Mouse (Mus musculus) ES-CJ7 (cell line): Measurements from ENCODE around the gene Casq2.
A peak's percentile ranks its signal among the peaks of the same experiment; 100 is the strongest.

ENCODE experiments used
- DNase-seq: peaks from one replicate; pipeline ENCODE4 v3.0.0; 2011; ENCODE audit warnings: low read depth, low spot score

Casq2 gene

DNA sequence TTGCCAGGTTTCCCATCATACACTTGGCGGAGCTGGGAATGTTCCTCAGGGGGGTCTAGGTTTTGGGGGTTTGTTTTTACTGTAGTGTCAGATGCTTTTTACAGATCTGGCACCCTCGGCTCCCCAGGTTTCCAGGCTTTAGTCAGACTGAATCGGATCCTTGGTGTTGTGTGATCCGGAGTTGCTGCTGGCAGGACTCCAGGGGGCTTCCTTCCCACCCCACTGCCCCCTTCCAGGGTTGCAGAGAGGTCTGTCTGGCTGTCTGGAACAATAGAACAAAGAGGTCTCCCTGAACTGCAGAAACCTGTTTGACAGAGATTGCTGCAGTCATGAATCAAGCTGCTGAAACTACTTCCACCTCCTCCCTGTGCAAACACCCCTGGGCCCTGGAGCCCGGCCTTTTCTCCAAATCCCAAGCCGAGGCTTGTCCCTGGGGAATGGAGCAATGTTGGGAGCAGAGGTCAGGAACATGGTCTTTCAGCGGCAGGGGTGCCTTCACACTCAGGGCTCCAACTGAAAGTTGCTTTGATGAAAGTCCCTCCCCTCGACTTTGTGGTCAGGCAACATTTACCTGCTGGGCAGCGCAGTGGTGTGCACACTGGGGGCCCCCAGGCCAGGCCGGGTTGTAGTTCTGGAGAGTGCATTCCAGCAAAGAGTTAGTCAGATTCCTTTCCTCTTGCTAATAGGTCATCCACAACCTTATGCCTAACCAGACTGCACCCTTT lies 49.3 kb downstream of the Casq2 start:
- DNase-seq, result no peak

DNA sequence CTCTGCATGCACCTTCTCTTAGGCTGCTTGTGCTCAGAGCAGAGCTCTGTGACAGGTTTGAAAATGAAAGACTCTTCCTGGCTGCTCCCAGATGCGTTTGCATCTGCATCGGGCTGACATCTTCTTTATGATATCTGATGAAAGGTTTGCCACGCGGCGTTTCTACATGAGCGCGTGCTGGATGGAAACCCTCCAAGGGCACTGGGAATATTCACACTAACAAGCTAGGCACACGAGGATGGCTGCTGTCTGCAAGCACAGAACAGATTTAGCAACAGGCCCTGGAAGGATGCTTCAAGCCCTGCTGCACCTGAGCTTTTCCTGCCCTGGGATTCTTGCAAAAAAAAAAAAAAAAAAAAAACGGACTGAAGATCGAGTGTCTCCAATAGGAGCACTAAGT lies 50.9 kb downstream of the Casq2 start:
- no peak for DNase-seq

DNA sequence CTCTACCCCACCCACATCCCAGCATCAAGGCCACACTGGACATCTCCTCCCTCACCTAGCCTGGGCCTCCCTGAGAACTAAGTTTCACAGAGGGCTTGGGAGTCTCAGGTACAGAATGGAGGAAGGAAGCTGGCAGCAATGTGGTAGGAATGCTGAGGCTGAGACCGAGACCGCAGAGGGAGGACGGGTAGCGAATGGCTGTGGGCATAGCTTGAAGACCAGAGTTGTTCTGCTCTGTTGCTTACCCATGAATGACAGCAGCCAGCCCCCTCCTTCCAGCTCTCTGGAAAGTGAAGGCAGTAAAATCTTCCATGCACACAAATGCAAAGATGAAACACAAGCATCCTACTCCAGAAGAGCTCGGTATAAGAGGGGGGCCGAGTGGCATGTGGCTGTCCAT lies 52.7 kb downstream of the Casq2 start:
- no peak for DNase-seq

DNA sequence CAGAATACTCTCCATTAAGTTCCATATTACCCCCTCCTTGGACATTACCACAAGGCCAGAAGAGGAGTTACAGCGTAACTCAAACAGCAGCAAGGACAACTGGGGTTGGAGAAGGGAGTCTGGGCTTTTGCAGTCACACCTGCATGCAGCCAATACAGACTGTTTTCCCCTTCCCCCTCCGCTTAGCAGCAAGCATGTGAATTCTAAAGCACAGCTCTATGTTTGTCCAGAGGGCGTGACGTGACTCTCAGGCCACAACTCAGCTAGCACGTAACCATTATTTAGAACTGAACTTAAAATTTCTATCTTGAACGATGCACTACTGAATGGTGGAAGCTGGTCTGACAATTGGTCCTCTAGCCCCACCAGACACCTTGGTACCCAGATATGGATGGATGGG lies 54.4 kb downstream of the Casq2 start:
- DNase-seq, result no peak

DNA sequence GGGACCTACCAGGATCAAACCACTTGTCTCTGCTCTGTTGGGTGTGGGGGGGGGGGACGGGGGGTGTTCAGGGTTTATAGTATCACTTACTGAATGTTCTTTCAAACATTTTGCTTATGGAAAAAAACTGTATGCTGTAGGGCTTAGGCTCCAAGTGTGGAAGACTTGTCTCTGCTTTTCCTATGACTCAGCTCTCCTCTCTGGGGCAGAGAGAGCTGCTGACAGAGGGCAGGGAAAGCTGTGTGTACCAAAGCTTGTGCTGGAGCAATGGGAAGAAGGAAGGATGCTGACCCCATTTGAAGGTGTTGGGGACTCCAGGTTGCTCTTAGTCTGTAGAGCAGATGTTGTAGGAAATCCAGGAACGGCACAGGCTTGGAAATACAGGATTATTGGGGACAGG lies 55.2 kb downstream of the Casq2 start:
- no peak for DNase-seq

DNA sequence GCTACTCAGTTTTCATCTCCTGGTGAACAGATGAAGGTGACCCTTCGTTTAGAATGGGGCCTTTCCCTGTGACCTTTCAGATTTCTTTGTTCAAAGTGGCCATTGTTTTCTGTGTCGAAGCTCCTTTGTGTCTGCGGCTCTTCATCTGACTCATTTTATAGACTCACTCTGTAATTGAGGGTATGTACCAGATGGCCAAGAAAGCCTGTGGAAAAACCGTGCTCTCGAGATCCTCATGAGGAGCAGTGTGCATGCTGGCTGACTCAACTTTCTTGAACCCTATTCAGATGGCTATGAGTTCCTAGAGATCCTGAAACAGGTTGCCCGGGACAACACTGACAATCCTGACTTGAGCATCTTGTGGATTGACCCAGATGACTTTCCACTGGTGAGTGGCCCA lies 55.7 kb downstream of the Casq2 start:
- DNase-seq, result no peak

DNA sequence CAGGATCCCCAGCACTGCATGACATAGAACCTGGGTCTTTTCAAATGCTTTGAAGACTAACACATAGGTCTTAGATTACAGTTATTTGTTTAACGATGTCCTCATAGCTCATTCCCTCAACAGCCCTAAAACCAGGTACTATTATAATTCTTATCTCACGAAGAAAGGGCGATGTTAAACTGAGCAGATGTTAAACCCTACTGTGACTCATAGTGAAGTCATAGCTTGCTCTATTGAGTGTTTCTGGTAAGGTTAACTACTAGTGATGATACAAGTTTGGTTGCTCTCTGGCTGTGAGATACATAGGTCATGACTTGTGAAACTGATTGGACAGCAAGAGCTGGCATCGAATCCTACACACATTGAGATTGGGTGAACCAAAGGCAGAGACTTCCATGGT lies 56.7 kb downstream of the Casq2 start:
- no peak for DNase-seq

DNA sequence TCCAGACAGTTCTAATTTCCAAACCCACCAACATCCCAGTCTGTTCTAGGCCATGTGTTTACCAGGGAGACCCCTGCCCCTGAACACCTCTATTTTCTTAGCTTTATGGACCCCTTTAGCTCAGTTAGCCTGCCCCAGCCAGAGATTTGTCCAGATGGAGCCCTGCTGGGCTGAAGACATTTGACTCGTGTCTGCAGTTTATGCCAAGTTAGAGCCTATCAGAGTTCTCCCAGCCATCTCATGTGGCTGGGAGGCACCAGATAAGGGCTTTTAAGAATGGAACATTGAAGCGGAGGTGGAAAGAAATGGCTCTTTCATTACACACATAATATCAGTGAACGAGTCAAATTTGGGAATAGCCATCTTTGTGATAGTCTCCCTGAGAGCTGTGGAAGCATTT lies 57.3 kb downstream of the Casq2 start:
- no peak for DNase-seq

DNA sequence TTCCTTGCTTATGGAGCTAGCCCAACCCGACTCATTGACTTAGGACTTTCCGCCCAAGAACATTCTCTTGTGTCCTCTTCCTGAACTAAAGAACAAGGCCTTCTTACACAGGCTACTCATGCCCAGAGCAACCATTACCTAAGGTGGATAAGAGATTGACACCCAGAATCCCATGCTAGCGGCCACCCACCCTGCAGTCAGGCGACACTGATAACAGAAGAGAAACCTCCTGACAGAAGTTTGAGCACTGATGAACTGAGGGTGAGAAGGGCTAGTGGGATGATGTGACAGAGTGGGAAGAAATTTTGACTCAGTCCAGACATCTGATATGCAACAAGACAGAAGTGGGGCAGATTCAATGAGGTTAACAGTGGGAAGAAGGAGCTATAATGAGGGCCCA lies 58.2 kb downstream of the Casq2 start:
- DNase-seq, result no peak

DNA sequence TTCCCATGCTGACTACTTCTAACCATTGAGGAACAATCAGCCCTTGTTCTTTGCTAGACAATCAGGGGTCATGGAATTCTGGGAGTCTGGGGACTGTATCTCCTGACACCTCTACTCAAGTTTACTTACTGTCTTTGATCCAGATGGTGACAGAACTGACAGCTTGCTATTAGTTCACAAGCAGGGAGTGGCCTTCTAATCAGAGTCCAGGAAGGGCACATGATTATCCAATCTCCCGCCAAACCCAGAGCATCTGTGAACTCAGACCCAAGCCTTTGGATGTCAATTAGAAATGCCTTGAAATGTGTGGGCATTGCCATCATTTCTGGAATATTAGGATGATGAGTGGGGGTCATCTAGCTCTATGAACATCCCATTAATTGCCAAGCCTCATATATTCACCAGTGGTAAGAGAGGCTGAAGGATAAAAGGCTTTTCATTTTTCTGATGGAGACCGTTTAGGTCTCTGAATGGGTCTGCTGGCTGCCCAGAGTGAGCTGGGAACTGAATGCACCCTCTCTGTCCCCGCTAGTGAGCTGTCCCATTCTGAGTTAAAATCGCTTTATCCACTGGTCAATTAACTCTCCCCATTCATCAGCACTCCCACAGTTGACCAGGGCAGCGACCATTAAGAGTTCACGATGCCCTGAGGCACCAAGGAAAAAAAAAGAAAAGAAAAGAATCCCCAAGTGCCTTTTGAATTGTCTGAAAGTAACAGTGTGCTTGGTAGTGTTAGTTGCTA lies 59.6 kb downstream of the Casq2 start:
- DNase-seq, result no peak

DNA sequence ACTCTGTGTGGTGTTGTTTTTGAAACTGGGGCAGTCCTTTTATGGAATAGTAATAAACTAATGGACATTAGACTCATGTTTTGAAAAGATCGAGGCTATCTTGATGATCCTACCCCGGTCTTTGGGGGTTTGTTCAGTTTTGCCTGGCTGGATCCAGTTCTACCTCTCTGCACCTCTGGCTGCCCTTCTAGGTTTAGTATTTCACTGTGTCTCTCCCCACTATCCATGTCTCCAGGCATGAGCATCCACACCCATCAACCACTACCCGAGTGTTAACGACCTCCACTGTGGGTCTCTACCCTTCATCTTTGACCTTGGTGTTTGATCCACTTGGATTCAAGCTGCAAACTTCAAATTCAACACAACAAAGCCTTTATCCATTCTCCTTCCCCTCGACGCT lies 60.2 kb downstream of the Casq2 start:
- DNase-seq, result no peak

DNA sequence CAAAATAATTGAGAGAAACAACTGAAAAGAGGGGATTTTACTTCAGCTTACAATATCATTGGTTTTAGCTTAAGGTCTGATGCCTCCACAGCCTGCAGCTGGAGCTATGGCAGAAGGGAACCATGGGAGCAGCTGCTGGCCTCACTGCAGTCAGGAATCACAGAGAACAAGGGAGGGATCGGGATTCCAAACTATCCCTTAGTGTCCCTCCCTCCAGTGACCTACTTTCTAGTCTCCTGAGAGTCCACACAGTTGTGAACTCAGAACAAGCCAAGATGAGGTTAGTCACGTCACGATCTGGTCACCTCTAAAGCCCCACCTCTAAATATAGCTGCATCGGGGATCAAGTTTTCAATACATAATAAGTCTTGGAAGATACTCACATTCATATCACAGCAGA lies 61.0 kb downstream of the Casq2 start:
- DNase-seq, result no peak

DNA sequence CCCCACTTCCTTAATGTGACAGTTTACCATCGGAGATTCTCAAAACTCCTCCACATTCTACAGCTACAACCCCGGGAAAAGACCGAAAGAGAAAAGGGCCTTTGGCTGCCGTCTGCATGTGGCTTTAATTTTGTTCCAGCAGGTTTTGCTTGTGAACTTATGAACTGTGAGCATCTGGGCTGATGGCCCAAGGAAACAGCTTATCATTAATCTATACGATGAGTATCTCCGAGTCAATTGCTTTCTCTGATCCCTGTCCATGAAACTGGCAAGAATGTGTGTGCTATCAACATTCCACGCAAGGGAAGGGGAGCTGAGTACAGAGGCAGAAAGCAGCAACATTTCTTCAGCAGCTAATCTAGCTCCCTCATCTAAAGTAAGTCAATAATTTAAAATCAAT lies 63.7 kb downstream of the Casq2 start:
- DNase-seq, result no peak

DNA sequence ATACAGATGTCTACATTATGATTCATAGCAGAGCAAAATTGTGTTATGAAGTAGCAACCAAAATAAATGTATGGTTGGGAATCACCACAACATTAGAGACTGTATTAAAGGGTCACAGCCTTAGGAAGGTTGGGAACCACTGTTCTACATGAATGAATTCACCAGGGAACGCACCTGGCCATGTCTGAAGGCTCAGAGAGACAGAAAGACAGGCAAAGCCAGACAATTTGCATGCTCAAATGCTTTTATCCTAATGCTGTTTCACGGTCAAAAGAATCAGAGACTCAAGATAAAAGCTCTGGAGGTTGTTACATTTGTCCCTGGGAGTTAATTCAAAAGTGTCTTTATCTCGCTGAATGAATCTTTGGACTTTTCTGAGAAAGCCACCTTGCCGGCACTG lies 65.6 kb downstream of the Casq2 start:
- DNase-seq, result no peak

DNA sequence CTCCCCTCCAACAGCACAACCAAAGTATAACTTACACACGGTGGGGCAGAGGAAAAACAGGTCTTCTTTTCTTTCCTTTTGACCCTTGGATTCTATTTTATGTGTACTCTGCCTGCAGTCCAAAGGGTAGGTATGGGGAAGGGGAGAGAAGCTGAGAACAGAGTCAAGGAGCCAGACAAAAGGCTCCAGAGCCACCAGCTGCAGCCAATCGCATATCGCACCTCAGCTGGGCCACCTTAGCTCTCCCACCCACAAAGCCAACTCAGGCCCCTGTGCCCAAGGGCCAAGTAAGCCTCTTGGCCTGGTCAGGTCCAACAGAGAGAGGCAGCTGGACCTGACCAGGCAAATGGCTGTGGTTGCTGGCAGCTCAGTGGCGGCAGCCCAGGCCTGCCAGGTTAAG lies 66.3 kb downstream of the Casq2 start:
- no peak for DNase-seq

DNA sequence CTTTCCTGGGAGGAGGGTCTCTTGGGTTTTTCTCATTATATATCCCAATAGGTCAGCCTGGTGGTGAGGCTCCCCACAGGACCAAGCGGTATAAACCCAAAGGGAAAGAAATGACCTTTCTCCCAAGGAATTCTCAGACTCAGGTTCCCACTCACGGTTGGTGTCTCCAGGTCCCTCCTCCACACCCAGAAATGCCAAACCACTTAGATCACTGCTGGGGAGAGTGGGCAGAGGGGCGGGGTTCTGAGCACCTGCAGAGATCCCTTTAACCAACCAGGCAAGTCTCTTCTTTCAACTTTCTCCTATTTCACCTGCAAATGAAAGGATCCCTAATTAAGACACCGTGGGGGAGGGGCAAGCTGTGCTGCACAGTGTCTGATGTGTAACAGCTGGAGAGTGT lies 66.7 kb downstream of the Casq2 start:
- DNase-seq, result peak; percentile 81

DNA sequence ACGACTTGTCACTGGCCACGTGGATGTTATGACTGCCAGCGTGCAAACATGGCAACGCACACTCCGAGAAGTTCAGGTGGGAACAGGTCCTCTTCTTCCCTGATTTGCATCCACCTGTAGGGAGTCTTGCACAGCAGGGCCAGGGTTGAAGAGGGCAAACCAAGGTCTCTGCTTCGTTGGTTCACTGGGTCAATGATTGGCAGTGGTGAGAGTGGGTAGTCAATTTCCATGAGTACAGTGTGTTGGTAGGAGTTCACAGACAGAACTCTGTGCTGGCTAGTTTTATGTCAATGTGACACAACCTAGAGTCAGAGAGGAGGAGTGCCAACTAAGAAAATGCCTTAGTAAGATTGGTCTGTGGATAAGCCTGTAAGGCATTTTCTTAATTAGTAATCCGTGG lies 67.9 kb downstream of the Casq2 start:
- DNase-seq, result no peak

DNA sequence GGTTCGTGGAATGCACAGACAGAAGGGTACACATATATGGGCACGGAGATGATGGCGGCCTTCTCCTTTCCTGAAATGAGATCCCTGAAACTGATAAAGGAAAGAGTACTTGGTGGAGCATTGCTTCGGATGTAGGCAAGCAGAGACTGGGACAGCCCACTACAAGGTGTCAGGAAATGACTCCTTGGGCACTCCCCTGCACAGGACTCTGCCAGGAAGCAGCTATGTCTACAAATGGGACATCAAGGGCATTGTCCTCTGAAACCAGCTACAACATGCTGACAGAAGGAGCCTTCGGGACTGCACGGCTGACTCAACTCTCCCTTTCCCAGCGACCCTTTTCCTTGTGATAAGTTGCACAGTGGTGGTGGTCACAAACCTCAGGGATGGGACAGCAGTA lies 70.5 kb downstream of the Casq2 start:
- no peak for DNase-seq

DNA sequence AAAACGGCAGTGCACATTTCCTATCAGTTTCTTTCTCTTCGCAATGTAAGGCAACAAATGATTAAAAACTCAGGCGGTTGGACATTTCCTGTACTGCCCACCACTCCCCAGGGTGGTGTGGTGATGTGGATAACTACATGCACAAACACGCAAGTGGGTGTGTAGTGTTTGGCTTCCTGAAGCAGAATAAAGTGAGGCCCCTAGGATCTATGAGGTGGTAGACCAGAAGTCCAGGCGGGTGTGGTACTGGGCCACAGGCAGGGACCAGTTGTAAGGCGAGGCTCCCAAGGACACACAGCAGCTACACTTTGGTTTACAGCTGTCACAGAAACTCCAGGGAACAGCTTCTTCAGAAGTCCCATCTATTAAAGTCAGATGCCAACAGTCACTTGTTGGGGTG lies 71.4 kb downstream of the Casq2 start:
- DNase-seq, result no peak

DNA sequence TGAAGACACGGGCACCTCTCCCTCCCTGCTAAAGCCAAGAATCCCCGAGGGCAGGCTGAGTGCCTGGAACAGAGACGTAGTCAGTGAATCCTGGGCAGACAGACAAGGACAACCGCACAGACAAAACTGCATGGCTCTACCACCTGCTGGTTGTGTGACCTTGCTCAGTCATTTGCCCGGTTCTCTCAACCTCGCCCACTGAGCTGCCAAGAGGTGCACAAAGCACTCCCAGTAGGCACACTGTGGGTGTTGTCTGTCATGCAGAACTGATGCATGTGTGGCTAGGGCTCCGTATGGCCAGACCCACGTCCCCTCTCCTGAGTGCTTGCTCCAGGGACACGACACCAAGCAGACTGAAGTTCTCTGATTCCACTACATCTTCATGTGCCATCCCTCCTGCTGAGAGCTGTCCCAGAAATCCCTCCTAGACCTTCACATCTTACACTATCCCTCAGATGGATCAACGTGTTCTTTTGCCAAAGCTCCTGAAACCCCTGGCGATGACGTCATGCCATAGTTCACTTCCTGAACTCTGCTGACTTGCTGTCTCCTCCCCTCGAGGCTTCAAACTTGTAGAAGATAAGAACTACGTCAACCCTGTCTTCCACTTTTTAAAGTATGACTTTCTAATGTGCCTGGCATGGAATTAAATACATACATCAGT lies 72.7 kb downstream of the Casq2 start:
- peak; percentile 80 for DNase-seq

DNA sequence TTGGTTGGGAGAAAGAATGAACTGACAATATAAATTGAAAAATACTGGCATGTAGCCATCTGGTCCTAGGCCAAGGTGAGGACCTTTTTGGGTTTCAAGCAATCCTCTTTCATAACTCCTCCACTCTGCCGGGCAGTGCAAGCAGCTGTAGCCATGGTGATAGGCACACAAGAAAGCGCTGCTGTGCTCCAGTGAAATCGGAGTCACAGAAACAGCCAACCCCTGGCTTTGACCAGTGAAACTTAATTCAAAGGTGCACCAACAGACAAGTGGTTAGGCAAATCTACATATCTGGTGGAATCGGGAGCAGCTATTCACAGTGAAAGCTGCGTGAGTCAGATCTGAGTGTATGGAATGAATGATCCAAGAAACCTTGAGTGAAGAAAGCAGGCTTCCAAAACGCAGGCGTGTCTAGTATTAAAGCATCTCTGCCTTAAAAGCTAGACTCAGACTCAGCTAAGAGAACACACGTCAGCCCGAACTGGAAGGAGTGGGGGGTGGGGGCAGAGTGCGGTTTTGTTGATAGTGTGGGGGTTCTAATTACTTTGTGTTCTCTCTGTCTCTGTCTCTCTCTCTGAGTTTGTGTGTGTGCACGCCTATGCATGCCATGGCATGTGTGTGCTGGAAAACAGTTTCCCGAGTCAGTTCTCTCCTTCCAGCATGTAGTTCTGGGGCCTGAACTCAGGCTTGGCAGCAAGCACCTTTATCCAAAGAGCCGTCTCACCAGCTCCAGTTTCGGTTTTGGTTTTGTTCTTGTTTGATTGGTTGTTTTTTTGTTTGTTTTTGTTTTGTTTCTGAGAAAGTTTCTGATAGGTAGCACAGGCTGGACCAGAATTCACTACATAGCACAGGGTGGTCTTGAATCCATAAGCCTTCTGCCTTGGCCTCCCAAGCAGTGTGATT lies 73.5 kb downstream of the Casq2 start:
- peak; percentile 59 for DNase-seq

DNA sequence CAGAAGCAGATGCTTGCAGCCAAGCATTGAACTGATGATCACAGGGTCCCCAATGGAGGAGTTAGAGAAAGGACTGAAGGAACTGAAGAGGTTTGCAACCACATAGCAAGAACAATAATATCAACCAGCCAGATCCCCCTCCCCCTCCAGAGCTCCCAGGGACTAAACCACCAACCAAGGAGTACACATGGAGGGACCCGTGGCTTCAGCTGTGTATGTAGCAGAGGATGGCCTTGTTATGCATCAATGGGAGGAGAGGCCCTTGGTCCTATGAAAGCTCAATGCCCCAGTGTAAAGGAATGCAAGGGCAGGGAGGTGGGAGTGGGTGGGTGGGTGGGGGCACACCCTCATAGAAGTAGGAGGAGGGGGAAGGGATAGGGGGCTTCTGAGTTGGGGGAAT lies 77.6 kb downstream of the Casq2 start:
- peak; percentile 48 for DNase-seq
